Mouse (Mus musculus): ENCODE data around the gene Bloc1s6. TPM values are rescaled to one million over a fixed set of nuclear protein-coding genes. Genes with fewer than 3 reads are reported as not detected.

The Bloc1s6 gene
- polyA plus RNA-seq, 1 experiment from 2014 or later: 24.2 TPM

Other genes starting within 250 kb of the Bloc1s6 start
- gene Gatm, start 127.2 kb upstream of the Bloc1s6 start, polyA plus RNA-seq (2016; fragmentation: Nextera tagmentation; extraction: Ambion mirVana): 19.3 and 19.9 TPM in 2 replicates
- gene AA467197, start 101.5 kb upstream of the Bloc1s6 start, polyA plus RNA-seq (2016; fragmentation: Nextera tagmentation; extraction: Ambion mirVana): 0.17 and 0.26 TPM in 2 replicates
- gene Slc30a4, start 35.8 kb upstream of the Bloc1s6 start, polyA plus RNA-seq (2016; fragmentation: Nextera tagmentation; extraction: Ambion mirVana): 1.8 and 2.4 TPM in 2 replicates
- gene Sqor, start 26.7 kb downstream of the Bloc1s6 start, polyA plus RNA-seq (2016; fragmentation: Nextera tagmentation; extraction: Ambion mirVana): 2.8 and 3.9 TPM in 2 replicates